Comparison of ENCODE assay signal across 14 mouse cellular contexts in the genomic region with DNA sequence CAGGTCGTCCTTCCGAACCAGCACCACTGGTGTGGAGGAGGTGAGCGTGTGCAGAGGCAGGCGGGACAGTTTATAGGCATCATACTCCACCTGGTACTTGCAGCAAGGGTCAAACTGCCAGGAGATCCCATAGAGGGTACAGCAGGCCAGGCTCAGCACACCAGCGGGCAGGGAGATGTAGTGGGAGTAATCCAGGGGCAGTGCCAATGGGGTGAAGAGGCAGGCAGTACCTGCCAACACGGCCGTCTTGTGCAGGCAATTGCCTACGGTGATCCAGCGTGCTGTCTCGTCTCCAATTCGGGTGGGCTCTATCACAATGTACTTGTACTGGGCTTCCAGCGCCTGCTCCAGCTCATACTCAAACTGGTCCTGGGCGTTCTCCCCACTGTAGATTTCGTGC. TPM values are rescaled to one million over a fixed set of nuclear protein-coding genes. Genes with fewer than 3 reads are reported as not detected.
A peak's percentile ranks its signal among the peaks of the same experiment; 100 is the strongest.
DNase-seq lines count a peak whose midpoint lies in the region; TF ChIP-seq lines count a peak whose summit lies in the region.
"Had no signal": no experiment of that assay in that cellular context is flagged by ENCODE, and none has a peak within 500 bp of the region (broad histone marks: within the 10 kb centered on the region; RNA-seq: fewer than 3 reads in every experiment).

No protein-coding gene starts in this region.

- peak; percentile 97 for DNase-seq in heart, adult 11 months
- no peak for DNase-seq in heart, embryonic 10.5 days (ENCODE audit: low spot score)
- DNase-seq in ES-E14 (ENCODE audit: low read depth, low spot score), result no peak
- peak; percentile 70 for DNase-seq in fat pad, adult 2 months (ENCODE audit: extremely low read depth, low read depth, low spot score)
- peak; percentile 35 for DNase-seq in heart, postnatal 4 days
- no peak for DNase-seq in cerebellum, adult 11 months
- no peak for DNase-seq in left cerebral cortex, adult 9 months (ENCODE audit: low spot score in 2 of 2)
- DNase-seq: lung, postnatal 14 days had no signal

- H3K9me3 ChIP-seq in heart, embryonic 10.5 days, result no peaks in the 10 kb centered on the region
- H3K9me3 ChIP-seq in ES-E14 (ENCODE audit: control insufficient read depth, insufficient read depth, low read depth, low read length), result no peaks in the 10 kb centered on the region
- H3K9me3 ChIP-seq: forebrain, embryonic 13.5 days; hindbrain, embryonic 15.5 days; limb, embryonic 12.5 days; liver, embryonic 15.5 days had no signal

- no peak overlapping the region for H3K4me3 ChIP-seq in heart, embryonic 10.5 days
- peak overlapping the region in 1 of 2 experiments; percentile 29; a peak in 1 of 4 replicates for H3K4me3 ChIP-seq in ES-E14 (ENCODE audit: insufficient read depth in 1 of 2, low read depth in 1 of 2, low read length in 2 of 2, poor library complexity in 1 of 2, severe bottlenecking in 1 of 2)
- H3K4me3 ChIP-seq: forebrain, embryonic 13.5 days; hindbrain, embryonic 15.5 days; left cerebral cortex, adult 2 months; limb, embryonic 12.5 days; liver, embryonic 15.5 days had no signal

- 88% methylated on average over 14 of the region's 14 CpGs for WGBS in heart, embryonic 10.5 days

- peak overlapping the region; percentile 48 for H3K9ac ChIP-seq in ES-E14 (ENCODE audit: insufficient read depth, low read depth, low read length, poor library complexity, severe bottlenecking)
- H3K9ac ChIP-seq: forebrain, embryonic 13.5 days; hindbrain, embryonic 15.5 days; limb, embryonic 12.5 days; liver, embryonic 15.5 days had no signal

- in situ Hi-C loops in ES-E14 (cut with MboI; ENCODE audit: low sequenced_read_pairs in 2 of 2, unreplicated experiment in 2 of 2), result no loop called here

- H3K27ac ChIP-seq in heart, embryonic 10.5 days, result no peak overlapping the region
- H3K27ac ChIP-seq in ES-E14 (ENCODE audit: insufficient read depth, low read depth, low read length, poor library complexity, severe bottlenecking), result 0 out of 2 replicates have a peak overlapping the region, but pooled peaks have one; percentile 22
- H3K27ac ChIP-seq: forebrain, embryonic 13.5 days; hindbrain, embryonic 15.5 days; kidney, postnatal 0 days; left cerebral cortex, adult 2 months; limb, embryonic 12.5 days; liver, embryonic 15.5 days had no signal

- H3K36me3 ChIP-seq in heart, embryonic 10.5 days, result peaks cover 71% of the 10 kb centered on the region
- peaks cover 34% of the 10 kb centered on the region for H3K36me3 ChIP-seq in ES-E14 (ENCODE audit: control insufficient read depth, insufficient read depth, low read length, poor library complexity, severe bottlenecking)

- no peaks in the 10 kb centered on the region for H3K27me3 ChIP-seq in heart, embryonic 10.5 days (ENCODE audit: insufficient read depth, poor library complexity, severe bottlenecking)
- H3K27me3 ChIP-seq: forebrain, embryonic 13.5 days; hindbrain, embryonic 15.5 days; limb, embryonic 12.5 days; liver, embryonic 15.5 days had no signal

- peaks cover 42% of the 10 kb centered on the region for H3K4me1 ChIP-seq in heart, embryonic 10.5 days
- peaks cover 0 to 13% of the 10 kb centered on the region in 2 experiments; a peak in 2 of 4 replicates for H3K4me1 ChIP-seq in ES-E14 (ENCODE audit: control insufficient read depth in 2 of 2, insufficient read depth in 2 of 2, low read length in 2 of 2, poor library complexity in 1 of 2)
- H3K4me1 ChIP-seq: forebrain, embryonic 13.5 days had no signal

TF ChIP-seq in ES-E14, 5 proteins besides CTCF, POLR2A, EP300 and RAD21:
- TF ChIP-seq ZC3H11A (IDR thresholded peaks at IDR 0.05; ENCODE audit: borderline replicate concordance, low read depth, low read length) (no peak), ZNF384 (IDR thresholded peaks at IDR 0.05; ENCODE audit: low read depth, low read length) (no peak), CHD2 (IDR thresholded peaks at IDR 0.05; ENCODE audit: low read depth, low read length) (no peak), MAFK (IDR thresholded peaks at IDR 0.05; ENCODE audit: insufficient read depth, low read depth, low read length) (no peak), HCFC1 (IDR thresholded peaks at IDR 0.05; ENCODE audit: borderline replicate concordance, insufficient read depth, low read length) (no peak)

RNA-seq across cellular contexts. Expression of a gene that starts 14.2 kb away (rescaled TPM):
- 77.3 and 80.5 TPM in 2 replicates for polyA plus RNA-seq in heart, embryonic 10.5 days (2016; fragmentation: Nextera tagmentation; extraction: Ambion mirVana)
- total RNA-seq in ES-E14 (2012; rRNA removed), result 42.6 and 50.0 TPM in 2 replicates
- total RNA-seq in heart, postnatal 4 days (2021), result 10 to 100 TPM; 37.5 to 43.4 TPM

RNA-seq across cellular contexts. Expression of a gene that starts 34.5 kb away (rescaled TPM):
- 36.6 and 40.9 TPM in 2 replicates for polyA plus RNA-seq in heart, embryonic 10.5 days (2016; fragmentation: Nextera tagmentation; extraction: Ambion mirVana)
- 102 and 142 TPM in 2 replicates for total RNA-seq in ES-E14 (2012; rRNA removed)
- 10 to 100 TPM; 17.1 to 19.7 TPM for total RNA-seq in heart, postnatal 4 days (2021)

RNA-seq across cellular contexts. Expression of a gene that starts 49.6 kb away (rescaled TPM):
- 25.5 and 28.6 TPM in 2 replicates for polyA plus RNA-seq in heart, embryonic 10.5 days (2016; fragmentation: Nextera tagmentation; extraction: Ambion mirVana)
- total RNA-seq in ES-E14 (2012; rRNA removed), result 11.0 and 14.6 TPM in 2 replicates
- total RNA-seq in heart, postnatal 4 days (2021), result 10 to 100 TPM; 24.4 to 27.6 TPM

RNA-seq across cellular contexts. Expression of a gene that starts 53.4 kb away (rescaled TPM):
- polyA plus RNA-seq in heart, embryonic 10.5 days (2016; fragmentation: Nextera tagmentation; extraction: Ambion mirVana), result 60.9 and 82.5 TPM in 2 replicates
- 103 and 115 TPM in 2 replicates for total RNA-seq in ES-E14 (2012; rRNA removed)
- total RNA-seq in heart, postnatal 4 days (2021), result 10 to 100 TPM; 24.7 to 26.8 TPM

Comparison
In these comparisons a context has a peak if more than half of its experiments do, and no peak if none do; other contexts are left out.
1. DNase-seq: peak in heart, adult 11 months (single experiment), fat pad, adult 2 months (single experiment) and heart, postnatal 4 days (single experiment); none in heart, embryonic 10.5 days (single experiment), ES-E14 (single experiment), cerebellum, adult 11 months (single experiment) and left cerebral cortex, adult 9 months (0 of 2).